Mouse (Mus musculus) right cerebral cortex, postnatal 14 days (tissue): ENCODE results near the gene Plk3.
A peak's percentile ranks its signal among the peaks of the same experiment; 100 is the strongest.

Source experiments
- DNase-seq: peaks from one replicate; pipeline ENCODE4 v3.0.0; 2022

Gene Plk3

GRCm38 (mm10) chr4:117117931-117118330 lies 15.8 kb downstream of the Plk3 start:
- DNase-seq = no peak

GRCm38 (mm10) chr4:117115592-117115991 lies 18.2 kb downstream of the Plk3 start:
- DNase-seq = no peak

GRCm38 (mm10) chr4:117113237-117113636 lies 20.5 kb downstream of the Plk3 start:
- no peak for DNase-seq

- no peak for DNase-seq
Observed at GRCm38 (mm10) chr4:117110985-117111384, 22.8 kb downstream of the Plk3 start.

DNA sequence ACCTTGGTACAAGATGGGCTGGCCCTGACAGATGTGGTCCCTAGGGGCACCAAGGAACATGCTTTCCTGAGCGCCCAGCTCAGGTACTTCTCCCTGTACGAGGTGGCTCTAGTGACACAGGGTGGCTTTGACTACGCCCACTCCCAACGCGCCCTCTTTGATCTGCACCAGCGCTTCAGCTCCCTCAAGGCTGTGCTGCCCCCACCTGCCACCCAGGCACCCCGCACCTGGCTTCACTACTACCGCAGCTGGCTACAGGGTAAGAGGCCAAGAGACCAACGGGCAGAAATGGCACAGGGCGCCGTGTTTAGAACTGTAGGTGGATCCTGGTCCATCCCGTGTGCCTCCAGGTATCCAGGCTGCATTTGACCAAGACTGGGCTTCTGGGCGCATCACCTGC lies 23.5 kb downstream of the Plk3 start:
- DNase-seq = no peak

DNA sequence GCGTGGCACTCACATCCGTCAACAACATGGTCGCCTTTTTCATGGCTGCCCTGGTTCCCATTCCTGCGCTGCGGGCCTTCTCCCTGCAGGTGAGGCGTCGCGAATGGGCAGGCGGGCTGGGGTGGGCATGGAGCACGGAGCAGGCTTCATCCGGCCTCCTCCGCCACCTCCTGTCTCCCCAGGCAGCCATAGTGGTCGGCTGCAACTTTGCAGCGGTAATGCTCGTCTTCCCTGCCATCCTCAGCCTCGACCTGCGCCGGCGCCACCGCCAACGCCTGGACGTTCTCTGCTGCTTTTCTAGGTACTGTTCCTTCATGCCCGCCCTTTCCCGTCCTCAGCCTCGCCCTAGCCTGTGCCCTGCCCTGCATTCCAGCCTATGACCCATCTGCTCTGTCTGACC lies 24.4 kb downstream of the Plk3 start:
- DNase-seq = no peak

- no peak for DNase-seq
Observed at GRCm38 (mm10) chr4:117108524-117108849, 25.3 kb downstream of the Plk3 start.

- DNase-seq = no peak
Observed at GRCm38 (mm10) chr4:117107813-117108523, 25.8 kb downstream of the Plk3 start.

DNA sequence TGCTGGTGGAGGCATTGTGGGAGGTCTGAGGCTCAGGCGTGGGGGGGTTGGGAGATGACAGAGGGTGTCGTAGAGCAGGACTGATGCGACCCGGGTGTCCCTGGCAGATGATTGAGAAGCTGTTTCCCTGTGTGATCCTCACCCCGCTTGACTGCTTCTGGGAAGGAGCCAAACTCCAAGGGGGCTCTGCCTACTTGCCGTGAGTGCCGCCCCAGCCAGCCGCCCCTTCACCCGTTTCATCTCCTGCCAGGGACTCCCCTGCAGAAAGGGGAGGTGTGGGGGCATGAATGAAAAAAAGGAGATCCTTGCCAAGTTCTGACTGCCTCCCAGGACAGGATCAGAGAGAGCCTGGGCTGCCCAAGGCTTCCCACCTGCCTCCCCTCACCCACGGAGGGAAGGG lies 28.6 kb downstream of the Plk3 start:
- DNase-seq = no peak

GRCm38 (mm10) chr4:117104672-117105071 lies 29.1 kb downstream of the Plk3 start:
- DNase-seq = no peak

DNA sequence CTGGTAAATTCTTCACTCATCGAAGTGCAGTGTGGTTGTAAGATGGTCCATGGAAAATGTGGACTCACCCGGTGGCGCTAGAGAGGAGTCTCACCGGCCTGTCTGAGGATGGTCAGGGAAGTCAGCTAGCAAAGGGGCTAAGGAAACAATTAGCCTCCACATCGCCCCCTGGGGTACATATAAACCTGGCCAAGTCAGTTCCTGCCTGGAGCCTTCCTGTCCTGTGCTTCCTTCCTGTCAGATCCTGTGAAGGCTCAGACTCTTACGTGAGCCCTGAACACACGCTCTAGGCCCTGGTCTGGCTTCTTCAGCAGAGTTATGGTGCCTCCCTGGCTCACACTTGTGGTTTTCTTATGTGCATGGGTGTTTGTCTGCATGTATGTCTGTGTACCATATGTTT lies 32.5 kb downstream of the Plk3 start:
- no peak for DNase-seq

DNA sequence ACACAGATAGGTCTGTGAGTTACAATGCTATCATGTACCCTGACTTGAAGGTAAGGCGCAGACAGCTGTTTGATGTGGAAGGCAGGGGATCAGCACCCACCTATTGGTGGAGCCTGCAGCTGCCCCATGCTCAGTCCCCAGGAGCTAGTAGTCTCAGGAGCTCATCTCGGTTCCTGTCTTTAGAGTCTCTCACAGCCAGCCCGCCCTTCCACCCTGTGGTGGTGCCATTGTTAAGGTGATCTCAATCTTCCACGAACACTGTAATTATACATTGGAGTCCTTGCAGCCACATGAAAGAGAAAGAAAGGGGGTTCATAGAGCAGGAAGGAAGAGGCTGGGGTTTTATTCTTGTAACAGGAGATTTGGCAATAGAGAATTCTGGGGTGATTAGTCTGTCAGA lies 33.7 kb downstream of the Plk3 start:
- no peak for DNase-seq

DNA sequence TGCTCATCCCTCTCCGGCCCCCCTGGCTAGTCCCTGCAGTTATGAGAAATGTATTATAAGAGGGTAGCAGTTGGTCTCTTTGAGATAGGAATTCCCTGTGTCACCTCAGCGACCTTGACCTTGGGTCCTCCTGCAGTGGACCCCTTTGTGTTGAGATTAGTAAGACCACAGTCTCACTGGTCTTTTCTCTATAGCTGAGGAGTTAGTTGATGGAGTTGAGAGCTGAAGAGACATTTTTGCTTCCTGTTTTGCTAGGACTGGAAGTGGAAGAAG lies 35.1 kb downstream of the Plk3 start:
- no peak for DNase-seq

DNA sequence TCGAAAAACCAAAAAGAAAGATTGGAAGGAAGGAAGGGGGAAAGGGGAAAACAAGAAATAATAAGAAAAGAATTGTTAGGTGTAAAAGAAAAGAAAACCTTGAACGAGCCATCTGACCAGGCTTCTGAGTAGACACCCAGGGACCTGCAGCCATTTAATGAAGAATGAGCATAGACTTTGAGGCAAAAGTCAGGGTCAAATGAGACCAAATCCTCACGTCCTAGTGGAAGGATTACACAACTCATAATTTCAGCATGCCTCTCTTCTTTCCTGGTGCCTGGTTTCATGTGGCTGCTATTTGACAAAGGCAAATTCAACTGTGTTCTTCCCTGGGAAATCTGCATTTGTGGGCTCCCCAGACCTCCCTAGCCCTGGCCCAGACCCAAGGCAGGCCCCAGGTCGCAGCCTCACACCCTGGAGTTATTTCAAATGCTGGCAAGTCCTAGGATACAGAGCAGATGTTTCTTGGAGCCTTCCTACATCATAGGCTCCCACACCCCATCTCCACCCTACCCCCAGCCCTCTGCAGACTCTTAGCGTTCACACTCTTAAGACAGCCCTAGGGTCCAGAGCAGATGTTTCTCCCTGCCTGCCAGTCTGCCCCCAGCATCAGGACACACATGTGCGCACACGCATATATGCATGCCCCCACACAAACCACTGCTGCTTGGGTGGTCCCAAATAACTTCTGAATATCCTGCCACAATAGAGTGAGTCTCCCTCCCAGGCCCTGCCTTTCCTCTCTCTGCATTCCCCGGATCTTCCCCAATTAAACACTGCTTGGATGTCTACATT lies 35.6 kb downstream of the Plk3 start:
- DNase-seq = no peak

- no peak for DNase-seq
Observed at GRCm38 (mm10) chr4:117096666-117097065, 37.1 kb downstream of the Plk3 start.

- peak; percentile 67 for DNase-seq
Observed at GRCm38 (mm10) chr4:117095551-117096452, 38.0 kb downstream of the Plk3 start, which contains the start of gene Ptch2. TSS of gene Ptch2 (plus strand) at chr4:117096075.

- DNase-seq = no peak
Observed at GRCm38 (mm10) chr4:117094626-117095361, 39.0 kb downstream of the Plk3 start.

GRCm38 (mm10) chr4:117090586-117090985 lies 43.2 kb downstream of the Plk3 start:
- DNase-seq = no peak

DNA sequence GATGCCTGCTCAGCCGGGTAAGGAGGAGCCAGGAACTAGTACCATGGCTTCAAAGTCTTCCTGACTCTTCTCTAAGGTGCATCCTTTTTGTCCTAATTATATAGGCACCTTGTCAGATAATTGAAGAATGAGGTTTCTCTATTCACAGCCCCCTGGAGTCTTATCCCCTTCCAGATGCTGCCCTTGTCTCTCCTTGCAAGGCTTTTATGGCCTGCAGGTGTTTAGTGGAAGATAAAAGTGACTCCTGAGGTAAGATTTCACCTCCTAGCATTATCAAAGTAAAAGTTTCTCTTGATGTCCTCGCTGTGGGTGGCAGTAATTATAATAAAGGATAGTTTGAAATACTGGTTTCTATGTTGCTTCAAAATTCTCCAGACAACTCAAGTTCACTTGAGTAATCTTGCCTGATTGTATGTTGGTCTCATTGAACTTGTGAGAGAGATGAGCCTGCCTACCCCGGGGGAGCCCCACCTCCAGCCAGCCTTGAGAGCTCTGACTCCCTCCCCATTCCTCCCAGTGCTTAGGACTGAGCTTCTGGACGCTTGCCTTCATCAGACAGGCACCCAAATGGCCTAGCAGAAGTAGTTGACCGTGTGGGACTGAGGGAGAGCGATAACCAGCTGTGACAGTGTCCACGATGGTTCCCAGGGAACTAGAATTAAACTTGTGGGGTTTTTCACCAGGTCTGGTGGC lies 45.7 kb downstream of the Plk3 start:
- DNase-seq = no peak
